Mouse (Mus musculus) embryonic stem cell, embryonic (primary cell): Measurements from ENCODE around the gene Polr2c.

Experiments used
- CTCF ChIA-PET, 4 experiments: fragments of 300-600 bp in 2 of 4; fragments of 350-600 bp in 2 of 4; sonication (Branson Sonifier 250); formaldehyde crosslinking; loops; one replicate each; lab custom pipeline; 2022; ENCODE audit warnings: inconsistent platforms in 2 of 4; lab: Charles Lee
- POLR2A ChIA-PET, 4 experiments: fragments of 300-600 bp in 2 of 4; fragments of 350-600 bp in 2 of 4; sonication (Branson Sonifier 250); formaldehyde crosslinking; loops; one replicate each; lab custom pipeline; 2022; ENCODE audit warnings: antibody characterized with exemption in 4 of 4, inconsistent platforms in 1 of 4; lab: Charles Lee

The Polr2c gene

GRCm38 (mm10) chr8:94866921-94867320 lies 9.7 kb downstream of the Polr2c start:
- ChIA-PET CTCF (interaction anchor here in 1 of 4 experiments (1.7 to 3.6 kb wide), 2 partner anchors 8 to 44 kb away, joined by 5 to 13 read pairs; partner anchors contain the start of gene Dok4), POLR2A (interaction anchor here in 3 of 4 experiments (0.6 to 2.5 kb wide), 8 partner anchors 9 to 46 kb away, joined by 3 to 10 read pairs (median 4); partner anchors contain the start of genes Dok4 (in 2 of the 3) and Polr2c (in 1 of the 3))

- ChIA-PET CTCF (interaction anchor here in 1 of 4 experiments (0.6 to 1.3 kb wide), 3 partner anchors 12 to 479 kb away, joined by 3 to 4 read pairs (median 3); partner anchors contain the start of gene Polr2c), POLR2A (interaction anchor here in 3 of 4 experiments (0.6 to 2.0 kb wide), 8 partner anchors 9 to 215 kb away, joined by 3 to 8 read pairs (median 4); no protein-coding TSS in a partner anchor)
Measured at GRCm38 (mm10) chr8:94869146-94869545, 11.9 kb downstream of the Polr2c start.

GRCm38 (mm10) chr8:94870003-94870402 lies 12.8 kb downstream of the Polr2c start:
- CTCF ChIA-PET: interaction anchor here in 1 of 4 experiments (1.6 kb wide), 1 partner anchor 9 kb away, joined by 4 read pairs; no protein-coding TSS in a partner anchor
- POLR2A ChIA-PET: interaction anchor here in 2 of 4 experiments (1.1 to 1.4 kb wide), 2 partner anchors 9 to 10 kb away, joined by 4 to 5 read pairs; no protein-coding TSS in a partner anchor

- ChIA-PET CTCF (interaction anchor here in 3 of 4 experiments (0.6 to 1.6 kb wide), 3 partner anchors 9 to 385 kb away, joined by 3 to 5 read pairs (median 4); no protein-coding TSS in a partner anchor), POLR2A (interaction anchor here in 3 of 4 experiments (0.7 to 1.4 kb wide), 4 partner anchors 9 to 116 kb away, joined by 4 to 5 read pairs (median 4); no protein-coding TSS in a partner anchor)
Measured at GRCm38 (mm10) chr8:94870474-94871107, 13.3 kb downstream of the Polr2c start.

- CTCF ChIA-PET: interaction anchor here in 3 of 4 experiments (0.6 to 1.6 kb wide), 4 partner anchors 10 to 385 kb away, joined by 3 to 5 read pairs (median 4); no protein-coding TSS in a partner anchor
Measured at GRCm38 (mm10) chr8:94871108-94871894, 14.1 kb downstream of the Polr2c start.

GRCm38 (mm10) chr8:94872156-94872555 lies 14.9 kb downstream of the Polr2c start:
- CTCF ChIA-PET: interaction anchor here in 2 of 4 experiments (0.5 to 1.4 kb wide), 3 partner anchors 19 to 57 kb away, joined by 3 read pairs; no protein-coding TSS in a partner anchor

More at GRCm38 (mm10) chr8:94871108-94871894, 14.1 kb downstream of the Polr2c start:
- POLR2A ChIA-PET: interaction anchor here (0.7 to 1.4 kb wide), 6 partner anchors 10 to 172 kb away, joined by 3 to 5 read pairs (median 4); no protein-coding TSS in a partner anchor

GRCm38 (mm10) chr8:94872576-94872975 lies 15.3 kb downstream of the Polr2c start:
- POLR2A ChIA-PET: interaction anchor here in 3 of 4 experiments (0.6 to 1.2 kb wide), 5 partner anchors 25 to 690 kb away, joined by 3 to 7 read pairs (median 3); no protein-coding TSS in a partner anchor
- CTCF ChIA-PET: interaction anchor here in 3 of 4 experiments (0.5 to 1.4 kb wide), 4 partner anchors 19 to 262 kb away, joined by 3 read pairs; no protein-coding TSS in a partner anchor

More at GRCm38 (mm10) chr8:94872156-94872555, 14.9 kb downstream of the Polr2c start:
- POLR2A ChIA-PET: interaction anchor here in 3 of 4 experiments (0.6 to 1.2 kb wide), 5 partner anchors 38 to 690 kb away, joined by 3 to 7 read pairs (median 3); no protein-coding TSS in a partner anchor

GRCm38 (mm10) chr8:94874358-94874757 lies 17.1 kb downstream of the Polr2c start:
- ChIA-PET CTCF (interaction anchor here in 2 of 4 experiments (0.8 to 3.0 kb wide), 8 partner anchors 9 to 34 kb away, joined by 3 to 13 read pairs (median 4); partner anchors contain the start of gene Polr2c (in 1 of the 2)), POLR2A (interaction anchor here in 2 of 4 experiments (1.4 to 1.8 kb wide), 4 partner anchors 10 to 36 kb away, joined by 5 to 8 read pairs (median 6); partner anchors contain the start of genes Ciapin1 (in 2 of the 2) and Coq9 (in 2 of the 2))

GRCm38 (mm10) chr8:94875096-94875870 lies 18.0 kb downstream of the Polr2c start:
- ChIA-PET POLR2A (interaction anchor here in 3 of 4 experiments (0.5 to 1.8 kb wide), 26 partner anchors 8 to 822 kb away, joined by 3 to 8 read pairs (median 4); partner anchors contain the start of genes Ciapin1 (in 2 of the 3), Coq9 (in 2 of the 3), Polr2c (in 1 of the 3) and Usb1 (in 1 of the 3)), CTCF (interaction anchor here in 3 of 4 experiments (0.5 to 3.0 kb wide), 25 partner anchors 9 to 336 kb away, joined by 3 to 13 read pairs (median 3); partner anchors contain the start of gene Polr2c (in 1 of the 3))

- ChIA-PET CTCF (interaction anchor here (0.5 to 3.0 kb wide), 28 partner anchors 10 to 336 kb away, joined by 3 to 13 read pairs (median 4); partner anchors contain the start of gene Polr2c (in 1 of the 4)), POLR2A (interaction anchor here (0.6 to 1.8 kb wide), 34 partner anchors 9 to 821 kb away, joined by 3 to 8 read pairs (median 3); partner anchors contain the start of genes Ciapin1 (in 2 of the 4), Coq9 (in 2 of the 4), Polr2c (in 1 of the 4) and Usb1 (in 1 of the 4))
Measured at GRCm38 (mm10) chr8:94875871-94876150, 18.6 kb downstream of the Polr2c start.

GRCm38 (mm10) chr8:94876197-94876730 lies 19.0 kb downstream of the Polr2c start, which contains the start of gene Dok4:
TSS of gene Dok4 (minus strand) at chr8:94876330.
- CTCF ChIA-PET: interaction anchor here (0.5 to 3.0 kb wide), 28 partner anchors 10 to 301 kb away, joined by 3 to 13 read pairs (median 4); no protein-coding TSS in a partner anchor
- POLR2A ChIA-PET: interaction anchor here (0.6 to 1.8 kb wide), 32 partner anchors 9 to 821 kb away, joined by 3 to 8 read pairs (median 3); partner anchors contain the start of genes Ciapin1 (in 2 of the 4), Coq9 (in 2 of the 4), Polr2c (in 1 of the 4) and Usb1 (in 1 of the 4)

- ChIA-PET CTCF (interaction anchor here in 3 of 4 experiments (0.5 to 3.0 kb wide), 9 partner anchors 11 to 300 kb away, joined by 3 to 13 read pairs (median 5); no protein-coding TSS in a partner anchor), POLR2A (interaction anchor here in 3 of 4 experiments (0.7 to 1.5 kb wide), 7 partner anchors 10 to 828 kb away, joined by 3 to 7 read pairs (median 3); no protein-coding TSS in a partner anchor)
Measured at GRCm38 (mm10) chr8:94876820-94877219, 19.6 kb downstream of the Polr2c start.

- POLR2A ChIA-PET: interaction anchor here in 1 of 4 experiments (0.6 kb wide), 1 partner anchor 347 kb away, joined by 3 read pairs; no protein-coding TSS in a partner anchor
Measured at GRCm38 (mm10) chr8:94880742-94881141, 23.5 kb downstream of the Polr2c start.

GRCm38 (mm10) chr8:94888383-94889036 lies 31.3 kb downstream of the Polr2c start:
- ChIA-PET CTCF (interaction anchor here in 2 of 4 experiments (0.9 to 1.5 kb wide), 4 partner anchors 12 to 62 kb away, joined by 3 to 5 read pairs (median 4); partner anchors contain the start of gene Dok4 (in 2 of the 2)), POLR2A (no interaction called here)

More at GRCm38 (mm10) chr8:94880742-94881141, 23.5 kb downstream of the Polr2c start:
- CTCF ChIA-PET: interaction anchor here in 2 of 4 experiments (0.6 to 1.2 kb wide), 4 partner anchors 20 to 61 kb away, joined by 3 to 6 read pairs (median 3); no protein-coding TSS in a partner anchor

GRCm38 (mm10) chr8:94892917-94893316 lies 35.7 kb downstream of the Polr2c start:
- CTCF ChIA-PET: no interaction called here
- POLR2A ChIA-PET: interaction anchor here in 1 of 4 experiments (0.8 kb wide), 1 partner anchor 27 kb away, joined by 3 read pairs; no protein-coding TSS in a partner anchor
